Mouse (Mus musculus) C2C12 (cell line): ENCODE results near the gene Ncf1. TPM values are rescaled to one million over a fixed set of nuclear protein-coding genes. Genes with fewer than 3 reads are reported as not detected.

Experiments used
- H3K27me3 ChIP-seq: one replicate; pipeline ENCODE4 v1.6.1; 2011; ENCODE audit not compliant: control insufficient read depth, insufficient read depth, insufficient read length
- H3K36me3 ChIP-seq: one replicate; pipeline ENCODE4 v1.6.1; 2011; ENCODE audit not compliant: control insufficient read depth, insufficient read depth
- H3K4me3 ChIP-seq: one replicate; pipeline ENCODE4 v1.5.1; 2011; ENCODE audit warnings: mild to moderate bottlenecking, control low read depth; ENCODE audit not compliant: poor library complexity, insufficient read depth, severe bottlenecking
- H3K79me2 ChIP-seq: one replicate; pipeline ENCODE4 v1.6.1; 2011; ENCODE audit not compliant: control insufficient read depth, insufficient read depth
- H3K79me3 ChIP-seq: one replicate; pipeline ENCODE4 v1.6.1; 2011; ENCODE audit warnings: low read depth, control low read depth
- H3ac ChIP-seq: one replicate; pipeline ENCODE3; 2011; ENCODE audit warnings: low read depth; ENCODE audit not compliant: control insufficient read depth, insufficient read length
- CEBPB ChIP-seq: IDR thresholded peaks from one replicate; pipeline ENCODE4 v1.6.1; 2011; ENCODE audit warnings: low read depth, mild to moderate bottlenecking, control low read depth, moderate library complexity
- CTCF ChIP-seq: IDR thresholded peaks from one replicate; pipeline ENCODE4 v1.5.1; 2011; ENCODE audit not compliant: control insufficient read depth, insufficient read depth, insufficient read length
- FOSL1 ChIP-seq: IDR thresholded peaks from one replicate; pipeline ENCODE4 v1.8.0; 2011; ENCODE audit warnings: mild to moderate bottlenecking, low read length; ENCODE audit not compliant: poor library complexity, insufficient read depth, severe bottlenecking
- MAX ChIP-seq: IDR thresholded peaks from one replicate; pipeline ENCODE4 v1.6.1; 2011; ENCODE audit warnings: mild to moderate bottlenecking, control low read depth
- MYOD1 ChIP-seq: IDR thresholded peaks from one replicate; pipeline ENCODE4 v1.6.1; 2011; ENCODE audit warnings: low read depth; ENCODE audit not compliant: control insufficient read depth, insufficient read length
- MYOG ChIP-seq: IDR thresholded peaks from one replicate; pipeline ENCODE4 v1.6.1; 2011; ENCODE audit not compliant: control insufficient read depth, insufficient read length; ENCODE audit errors: extremely low read depth
- USF1 ChIP-seq: IDR thresholded peaks from one replicate; pipeline ENCODE4 v1.6.1; 2011; ENCODE audit warnings: low read depth, mild to moderate bottlenecking, control low read depth, moderate library complexity
- polyA plus RNA-seq: library from polyadenylated mRNA; unstranded; fragments of >200 nt; fragmentation: generic; extraction: Trizol; gene quantifications from one replicate; pipeline ENCODE4 v1.2.1, GENCODE M21; 2012; ENCODE audit warnings: missing spikeins

The Ncf1 gene
- polyA plus RNA-seq, 1 experiment: 0.01 TPM

DNA sequence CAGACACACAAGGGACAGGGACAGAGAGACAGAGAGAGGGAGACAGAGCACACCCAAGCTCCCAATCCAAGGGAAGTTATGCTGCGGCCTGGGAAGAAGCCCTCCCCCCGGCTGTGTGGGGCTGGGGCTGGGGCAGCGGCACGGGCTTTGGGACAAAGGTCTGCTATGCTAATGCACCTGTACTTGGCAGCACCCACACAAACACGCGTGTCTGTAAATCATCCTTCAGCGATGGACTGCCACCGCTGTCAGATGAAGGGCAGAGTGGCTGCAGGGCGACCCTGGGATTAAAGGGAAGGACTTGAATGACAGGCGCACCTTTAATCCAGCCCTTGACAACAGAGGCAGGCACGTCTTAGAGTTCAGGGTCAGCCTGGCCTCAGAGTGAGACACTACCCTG, 42.0 kb upstream of the Ncf1 start:
- H3K79me3 ChIP-seq: no peaks in the 10 kb centered on the region
- peaks cover 48% of the 10 kb centered on the region for H3K36me3 ChIP-seq
- H3ac ChIP-seq: no peak overlapping the region
- TF ChIP-seq FOSL1 (no peak), MAX (no peak), CEBPB (no peak), MYOG (no peak), USF1 (no peak), MYOD1 (no peak), CTCF (no peak)
- no peak overlapping the region for H3K4me3 ChIP-seq
- no peaks in the 10 kb centered on the region for H3K79me2 ChIP-seq
- no peaks in the 10 kb centered on the region for H3K27me3 ChIP-seq

- TF ChIP-seq USF1 (no peak), FOSL1 (no peak), MYOD1 (no peak), CEBPB (no peak), CTCF (no peak), MAX (no peak), MYOG (no peak)
- H3K27me3 ChIP-seq: no peaks in the 10 kb centered on the region
- no peak overlapping the region for H3ac ChIP-seq
- peaks cover 42% of the 10 kb centered on the region for H3K36me3 ChIP-seq
- no peaks in the 10 kb centered on the region for H3K79me3 ChIP-seq
- H3K79me2 ChIP-seq: no peaks in the 10 kb centered on the region
- no peak overlapping the region for H3K4me3 ChIP-seq
These were observed 41.1 kb upstream of the Ncf1 start for GRCm38 (mm10) chr5:134270566-134270965.

- H3K4me3 ChIP-seq: no peak overlapping the region
- no peaks in the 10 kb centered on the region for H3K79me3 ChIP-seq
- TF ChIP-seq CTCF (no peak), MYOG (no peak)
These were observed 40.3 kb upstream of the Ncf1 start for GRCm38 (mm10) chr5:134269751-134270150.

DNA sequence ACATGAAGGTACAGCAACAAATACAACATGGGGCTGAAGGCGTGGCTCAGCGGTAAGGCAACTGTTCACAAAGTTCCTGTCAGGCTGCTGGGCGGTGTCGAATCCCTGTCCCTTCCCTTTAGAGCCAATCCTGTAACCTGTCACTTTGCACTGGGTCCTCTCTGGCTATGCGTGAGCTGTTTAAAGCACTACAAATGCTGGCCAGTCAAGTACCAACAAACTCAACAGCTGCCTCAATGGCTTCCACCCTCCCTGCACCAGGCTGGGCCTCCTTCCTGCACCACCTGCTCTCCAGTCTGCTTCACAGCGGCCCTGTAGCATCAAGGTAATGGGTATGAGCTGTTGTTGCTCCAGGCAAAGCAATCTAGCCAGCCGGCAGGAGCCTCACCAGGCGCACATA, 39.3 kb upstream of the Ncf1 start:
- H3K36me3 ChIP-seq: peaks cover 47% of the 10 kb centered on the region
- H3K27me3 ChIP-seq: no peaks in the 10 kb centered on the region

More at GRCm38 (mm10) chr5:134269751-134270150, 40.3 kb upstream of the Ncf1 start:
- H3K36me3 ChIP-seq: peaks cover 46% of the 10 kb centered on the region
- no peaks in the 10 kb centered on the region for H3K27me3 ChIP-seq
- no peak overlapping the region for H3ac ChIP-seq
- no peaks in the 10 kb centered on the region for H3K79me2 ChIP-seq

DNA sequence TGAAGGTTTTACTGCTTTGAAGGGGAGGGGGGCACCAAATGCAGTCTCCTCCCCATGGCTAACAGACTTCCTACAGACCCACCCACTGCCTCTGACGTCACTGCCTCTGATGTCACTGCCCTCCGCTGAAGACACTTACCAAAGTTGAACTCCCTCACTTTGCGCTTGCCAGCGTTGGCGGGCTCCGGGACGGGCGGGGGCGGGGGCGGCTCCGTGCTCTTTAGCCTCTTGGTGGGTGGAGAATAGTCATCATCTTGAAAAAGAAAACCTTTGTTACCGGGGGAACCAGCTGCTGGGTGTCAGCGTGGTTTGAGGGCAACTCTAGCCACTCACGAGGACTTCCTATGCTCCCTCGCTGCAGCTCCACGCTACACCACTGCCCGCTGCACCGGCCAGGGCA, 37.0 kb upstream of the Ncf1 start:
- Histone ChIP-seq H3K79me3 (no peaks in the 10 kb centered on the region), H3ac (no peak overlapping the region), H3K36me3 (peaks cover 50% of the 10 kb centered on the region), H3K4me3 (no peak overlapping the region), H3K79me2 (no peaks in the 10 kb centered on the region), H3K27me3 (no peaks in the 10 kb centered on the region)
- TF ChIP-seq MAX (no peak), MYOD1 (no peak), USF1 (no peak), MYOG (no peak), FOSL1 (no peak), CEBPB (no peak), CTCF (no peak)

More for the DNA sequence above, 39.3 kb upstream of the Ncf1 start:
- H3K4me3 ChIP-seq: no peak overlapping the region
- H3ac ChIP-seq: no peak overlapping the region
- TF ChIP-seq CTCF (no peak), MYOG (no peak), USF1 (no peak), CEBPB (no peak), MAX (no peak)
- H3K79me3 ChIP-seq: no peaks in the 10 kb centered on the region
- H3K79me2 ChIP-seq: no peaks in the 10 kb centered on the region

DNA sequence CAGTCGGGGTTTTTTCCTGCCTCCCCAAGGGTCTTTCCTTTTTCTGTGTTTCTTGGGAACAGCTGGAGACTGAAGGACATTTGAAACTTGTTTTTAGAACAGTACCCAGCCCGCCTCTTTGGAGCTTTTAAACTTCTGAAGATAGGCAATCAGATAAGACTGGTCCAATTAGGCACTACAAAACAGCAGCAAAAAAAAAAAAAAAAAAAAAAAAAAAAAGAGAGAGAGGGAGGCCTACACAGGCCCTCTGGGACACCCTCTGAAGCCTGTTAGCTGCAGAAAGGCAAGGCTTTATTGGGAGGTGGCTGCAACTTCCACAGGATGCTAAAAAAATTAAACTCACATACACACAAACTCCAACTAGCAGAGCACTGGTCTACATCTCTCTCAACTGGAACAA, 36.5 kb upstream of the Ncf1 start:
- Histone ChIP-seq H3ac (no peak overlapping the region), H3K79me3 (no peaks in the 10 kb centered on the region), H3K36me3 (peaks cover 54% of the 10 kb centered on the region), H3K4me3 (no peak overlapping the region), H3K27me3 (no peaks in the 10 kb centered on the region), H3K79me2 (no peaks in the 10 kb centered on the region)
- no peak for TF ChIP-seq MAX
- no peak for TF ChIP-seq FOSL1
- TF ChIP-seq MYOG: no peak
- TF ChIP-seq CTCF: no peak
- TF ChIP-seq MYOD1: no peak
- no peak for TF ChIP-seq CEBPB
- no peak for TF ChIP-seq USF1
